Mouse (Mus musculus) spleen, postnatal 4 days (tissue): ENCODE measurements at regions not wholly inside any gene's neighbourhood (a gene's known extent, or its start where the extent isn't known, plus 50 kb on each side); places are given as distances from the start of the nearest gene placed in this dataset.

Source experiments
- DNase-seq, 2 experiments: peaks; one replicate each; pipeline ENCODE4 v3.0.0; 2022; ENCODE audit warnings: low spot score in 2 of 2

- no peak for DNase-seq
Observed at GRCm38 (mm10) chr12:78097119-78097518, 96.9 kb upstream of the Gm6657 start.

GRCm38 (mm10) chr12:78097692-78098091, 96.3 kb upstream of the Gm6657 start:
- no peak for DNase-seq

GRCm38 (mm10) chr12:78098765-78099194, 95.3 kb upstream of the Gm6657 start:
- DNase-seq, result no peak

GRCm38 (mm10) chr12:78099761-78100160, 94.3 kb upstream of the Gm6657 start:
- no peak for DNase-seq

GRCm38 (mm10) chr12:78100756-78101155, 93.3 kb upstream of the Gm6657 start:
- DNase-seq, result no peak

GRCm38 (mm10) chr12:78109931-78110330, 84.1 kb upstream of the Gm6657 start:
- no peak for DNase-seq

- DNase-seq, result no peak
Observed at GRCm38 (mm10) chr12:78118131-78118530, 75.9 kb upstream of the Gm6657 start.

GRCm38 (mm10) chr12:78119246-78119645, 74.8 kb upstream of the Gm6657 start:
- DNase-seq, result no peak

- DNase-seq, result no peak
Observed at GRCm38 (mm10) chr12:78119855-78120254, 74.2 kb upstream of the Gm6657 start.

GRCm38 (mm10) chr12:78129130-78129845, 64.8 kb upstream of the Gm6657 start:
- DNase-seq, result no peak

- no peak for DNase-seq
Observed at GRCm38 (mm10) chr12:78132016-78132797, 61.8 kb upstream of the Gm6657 start.

GRCm38 (mm10) chr12:78133341-78133740, 60.7 kb upstream of the Gm6657 start:
- no peak for DNase-seq

GRCm38 (mm10) chr12:78133984-78134383, 60.1 kb upstream of the Gm6657 start:
- no peak for DNase-seq

- no peak for DNase-seq
Observed at GRCm38 (mm10) chr12:78137196-78137595, 56.8 kb upstream of the Gm6657 start.

- DNase-seq, result no peak
Observed at GRCm38 (mm10) chr12:78138467-78138866, 55.6 kb upstream of the Gm6657 start.
